Mouse (Mus musculus) spleen, embryonic (tissue): ENCODE results near the gene Nkx1-1.

Source experiments
- CTCF ChIA-PET: fragments of 350-600 bp; sonication (Branson Sonifier 250); formaldehyde crosslinking; loops from one replicate; lab custom pipeline; 2022; lab: Charles Lee

Nkx1-1 gene

GRCm38 (mm10) chr5:33420313-33420712, 13.5 kb downstream of the Nkx1-1 start:
- CTCF ChIA-PET, result interaction anchor here (0.5 kb wide), 1 partner anchor 946 kb away, joined by 6 read pairs; no protein-coding TSS in a partner anchor

GRCm38 (mm10) chr5:33400819-33401218, 33.0 kb downstream of the Nkx1-1 start:
- CTCF ChIA-PET, result no interaction called here

GRCm38 (mm10) chr5:33396828-33397227, 36.9 kb downstream of the Nkx1-1 start:
- CTCF ChIA-PET, result interaction anchor here (0.6 kb wide), 1 partner anchor 60 kb away, joined by 9 read pairs; no protein-coding TSS in a partner anchor

GRCm38 (mm10) chr5:33395693-33396092, 38.1 kb downstream of the Nkx1-1 start:
- CTCF ChIA-PET, result no interaction called here

- CTCF ChIA-PET, result no interaction called here
Measured at GRCm38 (mm10) chr5:33393803-33394202, 40.0 kb downstream of the Nkx1-1 start.

- CTCF ChIA-PET, result no interaction called here
Measured at GRCm38 (mm10) chr5:33387550-33387949, 46.2 kb downstream of the Nkx1-1 start.
